Mouse (Mus musculus) T-cell, adult 2 months (primary cell): ENCODE results near the gene Rora.

Source experiments
- DNase-seq: peaks from one replicate; pipeline ENCODE4 v3.0.0; 2022; ENCODE audit warnings: low spot score

Gene Rora

GRCm38 (mm10) chr9:68688151-68688550 lies 34.6 kb downstream of the Rora start:
- no peak for DNase-seq

- no peak for DNase-seq
Measured at GRCm38 (mm10) chr9:68689351-68689750, 35.8 kb downstream of the Rora start.

DNA sequence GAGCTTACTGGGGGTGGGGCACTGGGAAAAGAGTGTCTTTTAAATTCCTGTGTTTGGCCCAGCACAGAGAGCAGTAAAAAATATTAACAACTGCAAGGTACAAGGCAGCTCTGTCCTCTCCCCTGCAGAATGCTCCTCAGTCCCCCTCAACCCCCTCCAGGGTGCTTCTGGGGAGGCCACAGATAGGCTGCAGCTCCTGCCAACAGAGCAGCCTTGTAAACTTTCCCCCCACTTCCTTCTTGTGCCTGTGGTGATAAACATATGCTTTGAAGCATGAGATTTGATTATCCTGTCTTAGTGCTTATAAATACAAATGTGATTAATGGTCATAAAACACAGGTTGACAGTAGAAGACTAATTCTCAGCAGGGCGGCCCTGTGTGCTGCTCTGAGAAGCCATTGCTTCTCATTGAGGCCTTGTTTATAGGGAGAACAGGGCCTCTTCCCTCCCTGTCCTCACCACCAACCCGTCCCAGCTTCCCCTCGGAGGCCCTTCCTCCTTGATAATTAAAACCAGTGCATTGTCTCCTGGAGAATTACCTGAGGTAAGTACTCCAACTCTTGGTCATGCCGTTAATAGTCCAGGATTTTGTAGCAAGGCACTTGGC lies 41.4 kb downstream of the Rora start:
- DNase-seq = no peak

DNA sequence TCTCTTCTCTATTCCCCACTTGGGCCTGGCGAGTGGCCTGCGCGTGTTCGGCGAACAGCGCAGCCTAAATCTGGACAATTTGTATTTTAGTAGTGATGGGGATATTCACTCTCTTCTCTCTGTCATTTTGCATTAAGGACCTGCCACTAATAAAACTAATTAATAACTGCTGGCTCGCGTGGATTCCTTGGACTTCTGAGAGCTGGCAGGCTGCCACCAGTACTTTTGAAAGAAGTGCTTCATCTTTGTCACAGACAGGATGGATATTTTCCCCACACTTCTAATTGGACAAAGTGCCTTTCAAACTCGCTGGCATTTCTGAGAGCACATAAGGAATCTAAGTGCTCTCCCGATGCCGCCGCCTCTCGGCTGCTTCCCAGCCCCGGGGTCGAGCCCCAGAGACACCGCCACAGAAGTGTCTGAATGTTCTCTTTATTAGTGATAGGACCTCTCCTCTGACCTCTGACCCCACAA lies 41.9 kb downstream of the Rora start:
- DNase-seq = no peak

- DNase-seq = no peak
Measured at GRCm38 (mm10) chr9:68696425-68696956, 42.9 kb downstream of the Rora start.

DNA sequence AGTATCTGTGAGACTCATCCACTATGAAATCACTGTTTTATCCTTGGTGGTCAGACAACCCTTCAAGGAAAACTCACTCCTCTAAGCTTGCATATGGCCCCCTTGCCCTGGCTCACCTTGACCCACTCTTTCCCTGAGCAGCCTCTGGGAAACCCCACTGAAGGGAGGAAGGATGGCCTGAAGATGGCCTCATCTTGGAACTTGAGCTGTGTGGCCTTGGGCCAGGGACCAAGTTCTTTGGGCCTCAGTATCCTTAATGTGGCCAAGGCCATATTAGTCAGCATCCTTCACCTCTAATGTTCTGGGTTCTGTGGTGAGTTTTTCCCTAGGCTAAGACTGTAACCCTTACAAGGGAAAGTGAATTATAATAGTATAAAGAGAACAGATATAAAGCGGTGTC lies 45.8 kb downstream of the Rora start:
- no peak for DNase-seq

- no peak for DNase-seq
Measured at GRCm38 (mm10) chr9:68699856-68700255, 46.3 kb downstream of the Rora start.

GRCm38 (mm10) chr9:68707636-68708035 lies 54.0 kb downstream of the Rora start:
- DNase-seq = no peak

- DNase-seq = no peak
Measured at GRCm38 (mm10) chr9:68709232-68709631, 55.6 kb downstream of the Rora start.

- DNase-seq = no peak
Measured at GRCm38 (mm10) chr9:68710893-68711654, 57.5 kb downstream of the Rora start.

- no peak for DNase-seq
Measured at GRCm38 (mm10) chr9:68716961-68717360, 63.4 kb downstream of the Rora start.

DNA sequence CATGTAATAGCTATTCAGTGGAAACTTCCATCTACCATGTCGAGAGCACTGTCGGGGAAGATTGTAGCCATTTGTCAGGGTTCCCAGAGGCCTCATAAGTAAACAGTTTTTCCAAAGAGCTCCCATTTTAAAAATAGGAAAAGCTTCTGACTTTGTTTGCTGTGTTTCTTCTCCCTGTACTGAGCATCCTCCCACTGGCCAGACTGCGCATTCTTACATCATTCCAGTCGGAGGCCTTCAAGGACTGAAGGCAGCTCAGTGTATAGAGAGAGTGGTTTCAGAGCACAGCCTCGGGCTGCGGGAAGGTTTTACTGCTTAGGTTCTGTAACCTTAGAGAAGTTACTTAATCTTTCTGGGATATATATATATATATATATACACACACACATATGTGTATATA lies 64.8 kb downstream of the Rora start:
- DNase-seq = no peak

DNA sequence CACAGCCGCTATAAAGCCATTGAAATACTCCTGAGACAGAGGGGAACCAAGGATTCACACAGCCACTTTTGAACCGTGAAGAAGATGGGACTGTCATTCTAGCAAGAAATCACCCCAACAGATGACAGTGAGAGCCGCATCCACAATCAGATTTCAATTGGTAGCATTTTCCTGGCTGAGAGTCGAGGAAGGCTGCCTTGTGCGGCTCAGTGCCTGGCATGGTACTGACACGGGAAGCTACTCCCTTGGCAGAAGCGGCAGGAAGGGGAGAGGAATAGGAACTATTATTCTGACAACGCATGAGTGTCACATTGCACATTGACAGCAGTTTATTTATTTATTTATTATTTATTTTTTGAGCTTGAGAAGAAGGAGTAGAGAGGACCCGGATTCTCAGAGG lies 65.7 kb downstream of the Rora start:
- no peak for DNase-seq

GRCm38 (mm10) chr9:68724636-68725285 lies 71.2 kb downstream of the Rora start:
- no peak for DNase-seq

DNA sequence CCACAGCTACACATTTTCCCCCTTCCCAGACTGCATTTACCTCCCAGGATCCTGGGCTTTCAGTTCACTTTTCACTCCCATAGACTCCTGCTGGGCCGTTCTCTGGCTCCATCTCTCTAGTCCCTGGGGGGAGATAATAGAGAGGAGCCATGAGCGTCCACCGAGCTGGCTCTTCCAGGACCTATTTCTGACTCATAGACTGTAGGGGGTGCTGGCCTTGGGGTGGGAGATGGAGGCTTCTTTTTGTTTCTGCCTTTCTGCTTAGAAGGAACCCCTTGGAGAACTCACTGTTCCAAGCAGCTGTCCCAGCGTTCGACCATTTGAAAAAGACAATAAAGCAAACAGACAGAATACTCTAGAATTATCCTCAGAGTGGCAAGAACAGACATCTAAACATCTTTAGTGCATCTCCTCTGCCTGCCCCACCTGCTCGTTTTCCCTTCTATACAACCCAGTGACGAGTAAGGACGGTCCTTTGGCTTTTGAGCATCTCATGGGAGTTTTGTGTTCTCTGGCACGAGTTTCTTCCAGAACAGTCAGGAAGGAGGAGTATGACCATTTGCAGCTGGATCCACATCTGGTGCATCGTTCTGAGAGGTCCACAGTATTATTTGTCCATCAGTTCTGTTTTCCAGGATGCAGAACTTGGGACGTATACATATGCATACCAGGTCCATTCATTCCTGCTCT lies 73.7 kb downstream of the Rora start:
- no peak for DNase-seq

DNA sequence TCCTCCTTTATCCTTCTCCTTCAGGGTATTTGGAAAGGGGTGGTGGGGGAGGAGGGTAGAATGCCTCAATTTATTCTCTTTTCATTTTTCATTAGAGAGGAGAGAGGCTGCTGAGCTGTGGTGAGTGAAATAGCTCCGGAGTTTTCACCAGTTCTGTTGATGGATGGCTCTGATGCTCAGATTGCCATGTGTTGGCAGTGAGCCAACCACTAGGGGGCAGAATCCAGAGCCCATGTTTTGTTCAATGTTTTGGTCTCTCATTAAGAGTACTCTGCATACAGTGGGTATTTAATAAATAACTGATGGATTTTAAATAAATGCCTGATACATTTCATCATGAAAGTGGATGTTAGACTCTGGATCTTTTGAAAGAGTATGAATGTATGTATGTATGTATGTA lies 77.9 kb downstream of the Rora start:
- DNase-seq = no peak

DNA sequence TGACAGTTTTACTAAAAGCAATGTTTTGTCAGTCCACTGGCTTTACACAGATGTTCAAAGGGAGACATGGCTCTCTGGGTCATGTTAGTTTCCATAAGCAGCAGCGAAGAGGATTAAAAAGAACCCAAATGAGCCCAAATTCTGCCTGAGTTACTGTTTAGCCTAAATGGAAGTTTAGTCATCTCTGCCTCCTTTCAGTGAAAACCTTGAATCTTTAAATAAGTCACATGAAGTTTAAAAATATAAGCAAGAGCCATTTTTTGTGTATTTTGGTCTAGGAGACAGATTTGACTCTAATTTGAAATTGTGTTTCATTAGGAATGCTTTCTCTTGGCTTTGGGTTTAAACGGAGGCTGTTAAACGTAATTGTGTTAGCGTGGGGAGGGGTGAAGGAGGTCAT lies 79.3 kb downstream of the Rora start:
- no peak for DNase-seq

DNA sequence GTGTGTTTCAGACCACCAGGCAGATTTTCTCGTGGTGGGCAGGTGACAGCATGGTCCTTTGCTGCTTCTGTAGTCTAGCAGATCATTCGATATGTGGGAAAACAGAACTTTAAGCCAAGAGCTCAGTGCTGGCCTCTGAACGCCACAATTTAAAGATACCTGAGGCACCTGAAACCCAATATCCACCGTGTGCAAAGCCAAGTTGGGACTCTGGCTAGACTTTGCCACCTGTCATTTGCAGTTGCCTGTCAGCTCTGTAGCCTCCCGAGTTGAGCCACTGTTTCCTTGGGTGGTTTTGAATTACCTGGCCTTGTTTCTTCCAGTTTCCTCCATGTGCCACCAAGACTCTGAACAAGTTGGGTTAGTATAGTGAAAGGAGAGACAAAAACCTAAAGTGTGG lies 82.3 kb downstream of the Rora start:
- DNase-seq = no peak

- no peak for DNase-seq
Measured at GRCm38 (mm10) chr9:68737197-68737736, 83.7 kb downstream of the Rora start.

GRCm38 (mm10) chr9:68745931-68746646 lies 92.5 kb downstream of the Rora start:
- no peak for DNase-seq

- no peak for DNase-seq
Measured at GRCm38 (mm10) chr9:68756976-68757375, 103.4 kb downstream of the Rora start.
